Mouse (Mus musculus) ES-E14 (cell line): ENCODE measurements around the gene Phactr2.

ENCODE experiments used
- MAFK ChIP-seq: IDR thresholded peaks from 2 replicates; pipeline ENCODE4 v1.6.1; 2014; ENCODE audit warnings: mild to moderate bottlenecking, low read depth, low read length, inconsistent platforms; ENCODE audit not compliant: insufficient read depth
- ZNF384 ChIP-seq: IDR thresholded peaks from 2 replicates; pipeline ENCODE4 v1.6.1; 2012; ENCODE audit warnings: low read depth, low read length, inconsistent platforms

DNA sequence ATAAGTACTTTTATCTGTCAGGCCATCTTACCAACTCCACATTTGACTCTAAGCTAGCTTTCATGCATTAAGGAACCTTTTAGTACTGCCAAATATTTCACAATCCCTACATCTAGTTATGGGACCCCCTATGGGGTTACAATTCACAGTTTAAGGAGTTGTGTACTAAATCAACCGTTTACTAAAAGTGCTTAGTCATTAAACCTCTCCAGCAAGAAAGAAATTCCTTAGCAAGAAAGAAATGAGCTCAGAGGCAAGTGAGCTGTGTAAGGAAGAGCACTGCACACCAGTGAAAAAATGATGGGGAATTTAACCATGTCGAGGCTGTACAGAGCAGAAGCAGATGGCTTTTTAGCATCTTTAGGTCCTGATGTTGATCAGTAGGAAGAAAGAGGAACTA lies 141.2 kb downstream of the Phactr2 start:
- TF ChIP-seq ZNF384 (no peak), MAFK (no peak)
